Mouse (Mus musculus) small intestine, adult 2 months (tissue): ENCODE results near the gene Ucp3. TPM values are rescaled to one million over a fixed set of nuclear protein-coding genes. Genes with fewer than 3 reads are reported as not detected.

Experiments used
- H3K27ac ChIP-seq: fragments of 200-500 bp; 2 replicates; pipeline ENCODE4 v1.5.1; 2012; ENCODE audit warnings: low read depth, low read length, control low read depth, inconsistent platforms; ENCODE audit not compliant: insufficient read depth
- H3K27me3 ChIP-seq: fragments of 200-500 bp; 2 replicates; pipeline ENCODE4 v1.6.1; 2012; ENCODE audit warnings: mild to moderate bottlenecking, moderate library complexity, low read length, inconsistent platforms; ENCODE audit not compliant: control insufficient read depth, insufficient read depth
- H3K36me3 ChIP-seq: fragments of 200-500 bp; 2 replicates; pipeline ENCODE4 v1.6.1; 2012; ENCODE audit warnings: mild to moderate bottlenecking, low read length, control low read depth, inconsistent platforms; ENCODE audit not compliant: control insufficient read depth, insufficient read depth
- H3K4me1 ChIP-seq: fragments of 200-500 bp; 2 replicates; pipeline ENCODE4 v1.6.1; 2012; ENCODE audit warnings: low read length, inconsistent platforms, mixed read lengths; ENCODE audit not compliant: control insufficient read depth, insufficient read depth, insufficient read length
- H3K4me3 ChIP-seq: fragments of 200-500 bp; 2 replicates; pipeline ENCODE4 v1.5.1; 2012; ENCODE audit warnings: low read depth, mild to moderate bottlenecking, control low read depth, inconsistent platforms, low read length, moderate library complexity
- CTCF ChIP-seq: fragments of 200-500 bp; IDR thresholded peaks from 2 replicates; pipeline ENCODE4 v1.5.1; 2012; ENCODE audit warnings: low read depth, mild to moderate bottlenecking, control low read depth, inconsistent platforms, low read length, moderate library complexity, mixed read lengths; ENCODE audit not compliant: insufficient replicate concordance, insufficient read length; ENCODE audit errors: extremely low read depth
- POLR2A ChIP-seq: fragments of 200-500 bp; IDR thresholded peaks from 2 replicates; pipeline ENCODE4 v1.6.1; 2012; ENCODE audit warnings: low read depth, mild to moderate bottlenecking, control low read depth, inconsistent platforms, low read length, moderate library complexity
- WGBS: fragments of 180-500 bp; shearing (Covaris S2); methylation state at CpG from one replicate; pipeline ENCODE4 v1.1.7; 2018; 5-methylcytosine and 5-hydroxymethylcytosine counted together
- polyA plus RNA-seq: library from polyadenylated mRNA; depleted of rRNA; stranded (reverse); fragments of >200 nt; gene quantifications from 2 replicates; pipeline ENCODE4 v1.2.3, GENCODE M21; 2012; rRNA removed

Gene Ucp3
- polyA plus RNA-seq, 1 experiment = 0.23 TPM

DNA sequence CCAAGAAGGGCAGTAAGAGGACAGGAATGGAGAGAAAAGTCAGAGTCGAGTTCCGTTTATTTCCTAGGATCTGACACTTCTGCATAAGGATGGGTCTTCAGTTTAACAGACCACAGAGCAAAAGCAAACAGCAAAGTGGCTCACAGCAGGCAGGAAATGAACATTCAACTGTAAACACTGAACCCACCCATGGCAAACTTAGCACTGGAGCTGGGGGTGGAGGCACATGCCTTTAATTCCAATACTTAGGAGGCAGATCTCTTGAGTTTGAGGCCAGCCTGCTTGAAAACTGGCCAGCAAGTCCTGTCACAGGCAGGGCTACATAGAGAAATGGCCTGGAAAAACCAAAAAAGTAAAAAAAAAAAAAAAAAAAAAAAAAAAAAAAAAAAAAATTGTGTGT is 60.7 kb downstream of the Ucp3 start:
- Histone ChIP-seq H3K27ac (no peak overlapping the region), H3K36me3 (no peaks in the 10 kb centered on the region), H3K27me3 (no peaks in the 10 kb centered on the region), H3K4me1 (peaks cover 3% of the 10 kb centered on the region; the same call in 1 of the 2 replicates), H3K4me3 (no peak overlapping the region)
- WGBS = 58% methylated on average over 2 of the region's 2 CpGs
- no peak for TF ChIP-seq POLR2A
- no peak for TF ChIP-seq CTCF

DNA sequence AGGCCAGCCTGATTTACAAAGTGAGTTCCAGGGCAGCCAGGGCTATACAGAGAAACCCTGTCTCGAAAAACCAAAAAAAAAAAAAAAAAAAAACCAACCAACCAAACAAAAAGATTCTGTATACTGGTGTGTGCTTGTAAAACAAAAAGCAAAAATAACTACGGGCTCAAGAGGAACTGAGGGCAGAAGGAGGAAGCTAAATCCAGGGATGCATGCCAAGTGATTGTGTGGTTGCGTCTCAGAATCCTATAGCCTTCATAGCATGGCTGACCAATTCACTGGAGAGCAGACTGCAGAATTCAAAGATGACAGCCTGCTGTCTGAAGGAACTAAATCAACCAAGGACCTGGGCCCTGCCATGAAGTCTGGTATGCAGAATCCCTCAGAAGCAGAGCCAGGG is 61.4 kb downstream of the Ucp3 start:
- Histone ChIP-seq H3K36me3 (peaks cover 3% of the 10 kb centered on the region), H3K27ac (no peak overlapping the region), H3K27me3 (no peaks in the 10 kb centered on the region), H3K4me1 (peaks cover 3% of the 10 kb centered on the region; the same call in 1 of the 2 replicates), H3K4me3 (no peak overlapping the region)
- no peak for TF ChIP-seq CTCF
- no peak for TF ChIP-seq POLR2A
- 67% methylated on average over 3 of the region's 3 CpGs for WGBS

DNA sequence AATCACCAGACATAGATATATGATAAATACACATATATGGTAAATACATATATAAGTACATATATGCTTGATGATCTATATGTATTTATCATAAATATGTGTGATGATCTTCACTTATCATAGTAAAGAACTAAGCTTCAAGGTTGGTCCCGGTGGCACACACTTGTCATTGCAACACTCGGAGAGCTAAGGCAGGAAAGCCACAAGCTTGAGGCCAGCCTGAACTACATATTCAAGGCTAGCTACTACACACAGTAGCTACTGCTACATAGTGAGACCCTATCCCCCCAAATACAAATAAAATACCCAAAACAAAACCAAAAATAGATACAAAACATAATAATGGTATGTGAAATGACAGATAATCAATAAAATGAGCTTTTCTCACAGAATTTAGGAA is 63.0 kb downstream of the Ucp3 start:
- TF ChIP-seq POLR2A (no peak), CTCF (no peak)
- H3K27me3 ChIP-seq = no peaks in the 10 kb centered on the region
- 72% methylated on average over 2 of the region's 2 CpGs for WGBS
- no peak overlapping the region for H3K27ac ChIP-seq
- peaks cover 3% of the 10 kb centered on the region; the same call in 1 of the 2 replicates for H3K4me1 ChIP-seq
- H3K4me3 ChIP-seq = no peak overlapping the region
- peaks cover 12% of the 10 kb centered on the region for H3K36me3 ChIP-seq

Other genes starting within 250 kb of the Ucp3 start
- gene Pgm2l1, start 245.6 kb upstream of the Ucp3 start, polyA plus RNA-seq = 1.3 and 1.5 TPM in 2 replicates
- gene P4ha3, start 187.5 kb upstream of the Ucp3 start, polyA plus RNA-seq = 0.41 and 0.47 TPM in 2 replicates
- 6.6 and 10.1 TPM in 2 replicates for gene C2cd3, start 100.8 kb upstream of the Ucp3 start, polyA plus RNA-seq
- 35.1 and 45.8 TPM in 2 replicates for gene Ppme1, start 100.7 kb upstream of the Ucp3 start, polyA plus RNA-seq
- gene Ucp2, start 20.3 kb downstream of the Ucp3 start, polyA plus RNA-seq = 597 and 876 TPM in 2 replicates
- 0.29 and 0.49 TPM in 2 replicates for gene Dnajb13, start 42.0 kb downstream of the Ucp3 start, polyA plus RNA-seq
- gene Coa4, start 64.1 kb downstream of the Ucp3 start, polyA plus RNA-seq = 9.4 and 14.8 TPM in 2 replicates
- 28.5 and 44.3 TPM in 2 replicates for gene Rab6a, start 134.4 kb downstream of the Ucp3 start, polyA plus RNA-seq
- 7.8 and 8.0 TPM in 2 replicates for gene Mrpl48, start 135.3 kb downstream of the Ucp3 start, polyA plus RNA-seq
- gene Plekhb1, start 189.4 kb downstream of the Ucp3 start, polyA plus RNA-seq = 8.2 and 18.4 TPM in 2 replicates
- 28.2 and 43.9 TPM in 2 replicates for gene Fam168a, start 233.6 kb downstream of the Ucp3 start, polyA plus RNA-seq